Mouse (Mus musculus) liver, postnatal 0 days (tissue): ENCODE data around the gene Lrrc3c. TPM values are rescaled to one million over a fixed set of nuclear protein-coding genes. Genes with fewer than 3 reads are reported as not detected.

Experiments used
- ATAC-seq: fragments of 200-750 bp; cut with Nextera tagmentation; 2 replicates; pipeline ENCODE4 v1.8.0; 2017; ENCODE audit warnings: mild to moderate bottlenecking, moderate library complexity
- DNase-seq: peaks from one replicate; pipeline ENCODE4 v3.0.0-alpha.2; 2016
- H3K27ac ChIP-seq: fragments of 300-500 bp; sonication (generic); 2 replicates; pipeline ENCODE4 v1.5.1; 2014; ENCODE audit warnings: antibody characterized with exemption, moderate library complexity, mild to moderate bottlenecking, low read depth
- H3K27me3 ChIP-seq: fragments of 300-500 bp; sonication (generic); 2 replicates; pipeline ENCODE4 v1.6.1; 2014; ENCODE audit warnings: low read length, control low read depth, mixed read lengths; ENCODE audit not compliant: insufficient read depth
- H3K36me3 ChIP-seq: fragments of 300-500 bp; sonication (generic); replicated peaks from 2 replicates; pipeline ENCODE4 v1.6.1; 2014; ENCODE audit warnings: mild to moderate bottlenecking, control low read depth, low read length, moderate library complexity, mixed read lengths; ENCODE audit not compliant: insufficient read depth
- H3K4me1 ChIP-seq: fragments of 300-500 bp; sonication (generic); 2 replicates; pipeline ENCODE4 v1.6.1; 2014; ENCODE audit warnings: antibody characterized with exemption, mild to moderate bottlenecking, control low read depth; ENCODE audit not compliant: insufficient read depth
- H3K4me2 ChIP-seq: fragments of 300-500 bp; sonication (generic); 2 replicates; pipeline ENCODE4 v1.6.1; 2014; ENCODE audit warnings: low read depth, mild to moderate bottlenecking, low read length, moderate library complexity, mixed read lengths
- H3K4me3 ChIP-seq: fragments of 300-500 bp; sonication (generic); 2 replicates; pipeline ENCODE4 v1.5.1; 2014; ENCODE audit warnings: low read depth, low read length
- H3K9ac ChIP-seq: fragments of 300-500 bp; sonication (generic); replicated peaks from 2 replicates; pipeline ENCODE4 v1.6.1; 2014; ENCODE audit warnings: mild to moderate bottlenecking, moderate library complexity
- H3K9me3 ChIP-seq: fragments of 300-500 bp; sonication (generic); 2 replicates; pipeline ENCODE4 v1.6.1; 2016; ENCODE audit warnings: mild to moderate bottlenecking, control low read depth, low read length, mixed read lengths
- CTCF ChIP-seq: sonication (generic); IDR thresholded peaks from 2 replicates; pipeline ENCODE4 v1.5.1; 2016; ENCODE audit warnings: antibody characterized with exemption, low read depth
- EP300 ChIP-seq: IDR thresholded peaks from 2 replicates; pipeline ENCODE4 v1.6.1; 2016; ENCODE audit warnings: antibody characterized with exemption, low read depth, mild to moderate bottlenecking
- WGBS: fragments of 180-500 bp; shearing (Covaris S2); extraction: QIAGEN DNeasy Blood & Tissue Kit; methylation state at CpG from one replicate; pipeline ENCODE4 v1.1.7; 2014; ENCODE audit not compliant: insufficient replicate concordance; 5-methylcytosine and 5-hydroxymethylcytosine counted together
- polyA plus RNA-seq: library from polyadenylated mRNA; unstranded; fragments of >200 nt; fragmentation: Nextera tagmentation; extraction: Ambion mirVana; gene quantifications from 2 replicates; pipeline ENCODE4 v1.2.1, GENCODE M21; 2015

Gene Lrrc3c
- polyA plus RNA-seq, 1 experiment from 2014 or later: not detected

DNA sequence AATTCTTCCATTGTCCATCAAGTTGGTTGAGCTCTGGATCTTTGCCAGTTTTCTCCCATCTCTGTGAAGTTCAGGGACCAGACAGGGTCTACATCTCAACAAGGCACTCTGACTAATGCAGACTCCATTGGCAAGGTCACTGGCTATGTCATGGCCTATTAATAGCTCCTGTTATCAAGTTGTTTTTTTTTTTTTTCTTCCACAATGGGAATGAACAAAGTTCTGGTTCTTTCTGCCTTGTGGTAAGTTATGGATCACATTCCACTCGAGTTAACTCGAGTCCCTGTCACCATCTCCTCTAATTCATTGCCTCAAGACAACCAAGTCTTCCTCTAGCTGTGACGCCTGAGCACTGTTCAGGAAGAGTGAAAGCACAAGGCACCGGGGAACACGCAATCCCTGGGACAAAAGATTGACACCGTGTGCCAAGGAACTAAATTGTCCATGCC lies 9.2 kb upstream of the Lrrc3c start:
- Histone ChIP-seq H3K27me3 (no peaks in the 10 kb centered on the region), H3K27ac (peak overlapping the region; percentile 95), H3K4me3 (no peak overlapping the region), H3K36me3 (no peaks in the 10 kb centered on the region), H3K9ac (no peak overlapping the region; the same call in 1 of the 2 replicates), H3K9me3 (no peaks in the 10 kb centered on the region), H3K4me2 (peak overlapping the region; percentile 88), H3K4me1 (peaks cover 43% of the 10 kb centered on the region)
- DNase-seq (no peak), ATAC-seq (no peak)
- no peak for TF ChIP-seq CTCF
- no peak for TF ChIP-seq EP300
- WGBS: 55% methylated on average over 6 of the region's 6 CpGs

DNA sequence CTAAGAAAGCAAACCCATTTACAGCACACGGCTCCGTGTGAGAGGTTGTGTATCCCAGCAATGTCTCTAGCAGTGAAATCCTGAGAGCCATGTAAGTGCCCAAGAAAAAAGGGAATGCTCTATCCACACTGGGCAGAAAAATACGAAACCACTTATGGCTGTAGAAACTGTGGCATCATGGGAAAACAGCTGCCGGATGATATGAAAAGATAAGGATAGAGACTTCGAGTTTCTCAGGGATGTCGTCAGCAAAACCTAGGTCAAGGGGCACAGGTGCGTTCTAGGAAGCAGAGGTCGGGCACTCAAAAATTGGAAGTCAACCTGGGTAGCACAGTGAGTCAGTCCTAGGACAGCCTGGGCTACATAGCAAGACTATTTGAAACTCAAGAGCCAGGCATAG lies 8.8 kb upstream of the Lrrc3c start:
- Histone ChIP-seq H3K4me1 (peaks cover 39% of the 10 kb centered on the region), H3K9me3 (no peaks in the 10 kb centered on the region), H3K4me2 (peak overlapping the region; percentile 88; the same call in 1 of the 2 replicates), H3K27ac (peak overlapping the region; percentile 95; the same call in 1 of the 2 replicates), H3K4me3 (no peak overlapping the region), H3K9ac (no peak overlapping the region), H3K36me3 (no peaks in the 10 kb centered on the region), H3K27me3 (no peaks in the 10 kb centered on the region)
- no peak for DNase-seq
- peak; percentile 9; the same call in 1 of the 2 replicates for TF ChIP-seq EP300
- no peak for TF ChIP-seq CTCF
- ATAC-seq: no peak
- 66% methylated on average over 8 of the region's 8 CpGs for WGBS

DNA sequence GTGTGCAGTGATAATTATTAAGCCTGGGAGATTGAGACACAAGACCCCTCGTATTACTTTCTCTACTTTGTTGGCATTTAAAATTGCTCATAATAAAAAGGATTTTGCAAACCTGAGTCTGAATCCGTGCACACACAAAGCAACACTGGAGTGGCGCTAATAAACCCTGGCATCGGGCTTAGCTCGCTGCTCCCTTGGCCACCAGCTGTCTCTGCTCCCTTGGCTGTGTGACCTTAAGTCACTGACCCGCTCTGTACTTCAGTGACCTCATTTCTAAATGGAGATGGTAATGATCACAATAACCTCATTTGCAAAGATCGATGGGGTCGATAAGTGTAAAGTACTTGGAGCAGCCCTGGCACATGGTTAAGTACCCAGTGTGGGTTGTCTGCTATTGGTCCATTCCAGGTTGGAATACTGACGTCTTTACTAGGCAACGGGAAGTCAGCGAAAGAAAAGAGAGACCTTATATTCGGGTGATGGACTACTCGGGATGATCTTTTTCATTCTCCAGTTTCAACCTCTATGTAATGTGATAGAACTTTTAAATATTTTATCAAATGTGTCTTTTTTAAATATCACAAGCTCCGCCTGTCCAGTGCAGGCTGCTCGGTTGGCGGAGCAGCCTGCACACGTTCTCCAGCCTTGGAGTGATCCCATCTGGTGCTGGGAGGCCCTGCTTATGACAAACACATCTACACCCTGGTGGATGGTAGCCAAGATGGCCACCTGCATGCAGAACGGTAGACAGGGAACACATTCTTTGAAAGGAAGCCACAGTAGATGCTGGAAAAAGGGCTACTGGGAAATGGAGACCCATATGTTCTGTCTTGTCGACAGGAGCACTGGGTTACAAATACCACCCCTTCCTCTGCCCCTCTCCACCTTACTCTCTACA lies 7.3 kb upstream of the Lrrc3c start:
- no peak for TF ChIP-seq EP300
- TF ChIP-seq CTCF: no peak
- WGBS: 78% methylated on average over 19 of the region's 19 CpGs
- H3K9me3 ChIP-seq: no peaks in the 10 kb centered on the region
- DNase-seq (no peak), ATAC-seq (no peak)
- no peaks in the 10 kb centered on the region for H3K27me3 ChIP-seq
- no peak overlapping the region for H3K9ac ChIP-seq
- H3K4me3 ChIP-seq: no peak overlapping the region
- no peaks in the 10 kb centered on the region for H3K36me3 ChIP-seq
- H3K4me2 ChIP-seq: no peak overlapping the region
- H3K4me1 ChIP-seq: peaks cover 24% of the 10 kb centered on the region
- no peak overlapping the region for H3K27ac ChIP-seq

DNA sequence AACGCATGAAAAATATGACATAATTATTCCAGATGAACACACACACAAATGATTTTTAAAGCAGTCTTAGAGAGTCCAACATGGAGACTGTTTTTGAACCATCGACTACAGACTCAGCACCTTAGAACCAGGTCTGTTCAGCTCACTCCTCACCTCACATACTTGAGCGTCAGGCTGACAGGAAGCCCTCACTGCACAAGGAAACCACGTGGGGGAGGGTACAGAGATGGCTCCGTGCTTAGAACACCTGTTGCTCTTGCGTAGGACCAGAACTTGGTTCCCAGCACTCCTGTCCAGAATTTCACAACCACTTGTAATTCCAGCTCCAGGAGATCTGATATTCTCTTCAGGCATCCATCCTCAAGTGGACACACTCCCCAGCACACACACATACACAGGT lies 3.1 kb upstream of the Lrrc3c start:
- DNase-seq (no peak), ATAC-seq (no peak)
- Histone ChIP-seq H3K9me3 (no peaks in the 10 kb centered on the region), H3K36me3 (no peaks in the 10 kb centered on the region), H3K27ac (no peak overlapping the region), H3K9ac (no peak overlapping the region), H3K4me3 (no peak overlapping the region), H3K27me3 (peaks cover 21% of the 10 kb centered on the region), H3K4me1 (peaks cover 2% of the 10 kb centered on the region; the same call in 1 of the 2 replicates), H3K4me2 (no peak overlapping the region)
- TF ChIP-seq EP300: no peak
- no peak for TF ChIP-seq CTCF
- 60% methylated on average over 6 of the region's 6 CpGs for WGBS

DNA sequence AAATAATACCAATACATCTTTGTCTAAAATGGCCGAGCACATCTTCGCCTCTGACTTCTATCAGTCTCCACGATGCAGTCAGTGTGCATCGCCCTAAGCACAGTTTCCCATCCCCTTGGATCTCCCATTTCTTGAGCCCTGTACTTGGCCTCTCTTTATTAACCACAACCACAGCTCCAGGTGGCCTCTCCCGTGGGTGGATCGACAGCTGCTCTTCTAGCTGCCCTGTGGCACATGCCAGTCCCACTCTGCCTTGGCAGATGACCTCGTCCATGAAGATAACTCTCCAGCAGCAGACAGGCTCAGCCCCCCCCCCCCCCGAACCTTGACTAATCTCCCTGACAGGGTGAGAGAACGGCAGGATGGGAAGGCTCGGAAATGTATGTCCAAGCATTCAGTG lies 2.6 kb upstream of the Lrrc3c start:
- Histone ChIP-seq H3K9ac (no peak overlapping the region), H3K27me3 (peaks cover 25% of the 10 kb centered on the region), H3K4me1 (peaks cover 2% of the 10 kb centered on the region; the same call in 1 of the 2 replicates), H3K27ac (no peak overlapping the region), H3K36me3 (no peaks in the 10 kb centered on the region), H3K4me3 (no peak overlapping the region), H3K9me3 (no peaks in the 10 kb centered on the region), H3K4me2 (no peak overlapping the region)
- DNase-seq: no peak
- WGBS: 56% methylated on average over 10 of the region's 10 CpGs
- TF ChIP-seq EP300 (no peak), CTCF (no peak)
- no peak for ATAC-seq

DNA sequence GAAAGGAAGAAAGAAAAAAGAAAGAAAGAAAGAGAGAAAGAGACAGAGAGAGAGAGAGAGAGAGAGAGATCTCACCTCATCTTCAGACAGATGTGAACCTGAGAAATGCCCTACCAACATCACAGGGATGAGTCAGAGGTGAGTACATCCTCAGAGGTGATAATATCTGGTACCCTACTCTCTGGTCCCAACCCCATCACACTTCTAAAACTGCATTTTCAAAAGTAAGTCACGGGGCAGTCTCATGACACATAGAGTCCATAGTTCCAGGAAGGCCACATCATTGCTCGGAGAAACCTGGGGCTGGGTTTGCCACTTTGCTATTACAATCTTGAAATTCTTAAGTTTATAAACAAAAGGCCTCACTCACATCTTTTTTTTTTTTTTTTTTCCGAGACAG lies 2.1 kb upstream of the Lrrc3c start:
- no peak for ATAC-seq
- no peak overlapping the region for H3K4me3 ChIP-seq
- H3K9ac ChIP-seq: no peak overlapping the region
- 71% methylated on average over 3 of the region's 3 CpGs for WGBS
- H3K36me3 ChIP-seq: no peaks in the 10 kb centered on the region
- no peak for DNase-seq
- H3K9me3 ChIP-seq: no peaks in the 10 kb centered on the region
- H3K4me2 ChIP-seq: no peak overlapping the region
- peaks cover 2% of the 10 kb centered on the region; the same call in 1 of the 2 replicates for H3K4me1 ChIP-seq
- no peak overlapping the region for H3K27ac ChIP-seq
- TF ChIP-seq CTCF (no peak), EP300 (no peak)
- peaks cover 30% of the 10 kb centered on the region for H3K27me3 ChIP-seq
